Mouse (Mus musculus) right cerebral cortex, adult 2 months (tissue): Measurements from ENCODE around the gene Rspry1.

ENCODE experiments used
- DNase-seq, 2 experiments: peaks; one replicate each; pipeline ENCODE4 v3.0.0; 2021 to 2022; ENCODE audit warnings: low spot score in 2 of 2

Gene Rspry1

DNA sequence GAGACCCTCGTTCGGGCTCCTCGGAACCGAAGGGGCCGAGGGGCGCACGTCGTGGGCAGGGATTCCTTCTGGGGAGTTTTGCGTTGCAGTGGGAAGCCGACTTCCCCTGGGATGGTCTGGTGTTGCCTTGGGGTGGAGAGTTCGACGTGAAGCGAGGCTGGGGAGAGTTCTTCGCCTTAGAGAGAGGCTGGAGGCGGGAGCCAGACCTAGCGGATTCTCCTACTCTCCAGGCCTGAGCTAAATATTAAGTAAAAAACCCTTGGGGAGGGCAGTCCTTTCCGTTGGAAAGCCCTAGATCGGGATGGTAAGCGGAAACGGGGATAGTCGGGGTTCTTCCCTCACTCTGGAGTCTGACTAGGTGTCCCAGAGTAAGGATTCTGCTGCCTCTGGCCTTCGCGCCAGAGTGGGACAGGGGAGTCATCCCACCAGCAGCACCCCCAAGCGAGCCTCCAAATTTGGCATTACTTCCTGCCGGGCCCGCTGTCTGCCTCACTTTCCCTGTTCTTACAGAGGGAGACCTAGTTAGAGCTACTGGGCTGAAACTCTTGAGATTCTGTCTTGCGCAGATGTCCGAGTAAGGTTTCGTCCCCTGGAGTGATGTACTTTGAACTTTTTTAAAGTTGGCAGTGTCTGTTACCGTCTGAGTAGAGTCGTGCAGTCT is 864 bp downstream of the Rspry1 start:
- DNase-seq = peak in 1 of 2 experiments; percentile 16

DNA sequence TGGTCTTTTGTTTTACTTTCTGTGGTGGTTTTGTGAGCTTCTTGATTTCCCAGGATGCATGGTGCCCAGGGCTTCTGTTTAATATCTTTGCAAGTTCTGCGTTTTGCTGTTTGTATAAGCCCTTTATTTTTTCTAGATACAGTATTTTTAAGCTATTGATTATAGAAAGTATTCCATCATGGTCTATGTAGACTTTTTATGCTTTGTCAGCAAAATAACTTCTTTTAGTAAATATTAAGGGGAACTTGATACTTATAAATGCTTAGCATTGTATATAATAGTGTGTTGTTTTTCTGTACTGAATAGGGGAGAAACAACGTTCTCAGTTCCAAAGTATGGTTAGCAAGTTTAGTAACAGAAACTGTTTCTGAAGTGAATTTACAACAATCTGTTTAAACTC is 2.3 kb downstream of the Rspry1 start:
- no peak for DNase-seq

DNA sequence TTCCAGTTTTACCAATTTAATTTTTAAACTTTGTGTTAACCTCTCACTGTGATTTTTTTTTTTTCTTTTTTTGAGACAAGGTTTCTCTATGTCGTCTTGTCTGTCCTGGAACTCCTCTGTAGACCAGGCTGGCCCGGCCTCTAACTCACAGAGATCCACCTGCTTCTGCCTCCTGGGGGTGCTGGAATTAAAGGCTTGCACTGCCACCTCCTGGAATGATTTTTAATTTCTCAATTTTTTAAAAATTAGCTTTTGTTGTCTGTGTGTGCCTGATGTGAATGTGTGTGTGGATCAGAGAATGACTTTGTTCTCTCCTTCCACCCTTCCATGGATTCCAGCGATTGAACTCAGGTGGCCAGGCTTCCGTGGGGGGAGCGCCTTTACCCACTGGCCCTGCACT is 5.3 kb downstream of the Rspry1 start:
- no peak for DNase-seq

DNA sequence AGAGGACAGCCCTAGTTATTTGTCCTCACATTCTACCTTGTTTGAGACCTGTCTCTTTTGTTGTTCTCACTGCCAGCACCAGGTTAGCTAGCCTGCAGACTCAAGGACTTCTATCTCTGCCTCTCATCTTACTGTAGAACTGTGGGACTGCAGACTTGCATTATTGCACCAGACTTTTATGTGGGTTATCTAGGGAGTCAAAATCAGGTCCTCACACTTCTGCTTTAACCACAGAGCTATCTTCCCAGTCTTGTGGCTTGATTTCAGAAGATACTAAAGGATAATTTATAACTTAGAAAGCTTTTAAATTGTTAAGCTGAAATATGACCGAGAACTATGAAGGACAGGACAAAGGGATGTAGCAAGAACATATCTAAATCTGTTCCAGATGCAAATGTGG is 23.1 kb downstream of the Rspry1 start:
- DNase-seq = no peak

DNA sequence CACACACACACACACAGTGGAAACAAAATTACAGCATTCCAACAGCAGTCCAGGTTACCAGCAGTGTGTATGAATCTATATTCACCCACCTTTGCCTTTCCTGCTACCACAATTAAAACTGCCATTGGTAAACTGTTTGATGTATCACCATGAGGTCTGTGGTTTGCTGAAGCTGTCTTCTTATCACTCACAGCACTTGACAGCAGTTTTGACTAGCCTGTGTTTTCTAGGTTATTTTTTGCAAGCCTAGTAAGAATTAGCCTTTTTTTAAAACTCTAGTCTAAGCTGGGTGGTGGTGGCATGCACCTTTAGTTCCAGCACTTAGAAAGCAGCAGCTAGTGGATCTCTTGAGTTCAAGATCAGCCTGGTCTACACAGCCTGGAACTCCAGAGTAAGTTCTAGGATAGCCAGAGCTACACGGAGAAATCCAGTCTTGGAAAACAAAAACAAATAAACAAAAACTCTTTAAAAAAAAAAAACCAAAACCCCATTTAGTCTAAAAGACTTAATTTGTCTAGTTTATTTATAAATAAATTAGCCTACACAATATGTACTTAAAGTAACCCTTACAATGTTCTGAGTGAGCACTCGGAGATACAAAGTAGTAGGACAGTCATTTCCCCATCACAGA is 31.9 kb downstream of the Rspry1 start:
- no peak for DNase-seq

DNA sequence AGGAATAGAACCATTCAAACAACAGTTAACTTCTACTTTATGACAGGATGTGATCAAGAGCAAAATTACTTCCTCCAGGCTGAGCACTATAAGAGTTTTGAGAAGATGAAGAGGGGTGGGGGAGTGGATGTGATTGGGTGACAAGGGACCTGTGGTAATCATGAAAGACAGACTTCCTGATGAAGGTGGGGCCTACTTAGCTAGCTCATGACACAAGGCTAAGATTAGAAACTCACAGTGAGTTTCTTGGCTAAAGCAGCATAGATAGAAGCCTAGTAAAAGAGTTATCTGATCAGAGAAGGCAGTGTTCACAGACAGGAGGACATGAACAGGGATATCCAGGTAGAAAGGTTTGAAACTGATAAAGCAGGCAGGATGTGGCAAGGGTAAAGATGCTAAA is 32.5 kb downstream of the Rspry1 start:
- DNase-seq = no peak

DNA sequence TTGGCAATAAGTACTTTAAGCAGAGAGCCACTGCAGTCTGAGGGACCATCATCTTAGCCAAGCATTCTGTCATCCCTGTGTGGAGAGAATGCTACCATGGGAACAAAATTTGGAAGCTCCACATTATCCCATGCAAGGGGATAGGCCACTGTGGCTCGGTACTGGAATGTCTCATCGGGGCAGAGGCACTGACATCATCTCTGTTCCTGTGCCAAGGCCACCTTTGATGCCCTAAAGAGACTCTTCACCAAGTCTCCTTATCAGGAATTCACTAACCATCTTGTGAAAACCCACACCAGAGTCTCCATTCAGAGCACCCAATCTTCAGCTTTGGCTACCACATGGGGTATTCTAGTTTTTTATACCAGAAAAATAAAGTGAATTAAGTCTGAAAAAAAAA is 39.4 kb downstream of the Rspry1 start:
- no peak for DNase-seq

DNA sequence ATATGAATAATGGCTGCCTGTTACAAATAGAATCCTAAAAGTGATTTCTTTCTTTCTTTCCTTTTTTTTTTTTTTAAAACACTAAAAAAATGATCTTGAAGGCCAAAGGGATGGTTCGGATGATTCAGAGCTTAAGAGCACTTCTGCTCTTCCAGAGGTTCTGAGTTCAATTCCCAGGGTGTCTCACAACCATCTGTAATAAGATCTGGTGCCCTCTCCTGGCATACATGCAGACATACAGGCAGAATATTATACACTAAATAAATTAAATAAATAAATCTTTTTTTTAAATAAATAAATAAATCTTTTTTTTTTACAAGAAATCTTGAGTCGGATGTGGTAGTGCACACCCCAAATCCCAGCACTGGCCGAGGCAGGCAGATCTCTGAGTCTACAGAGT is 40.2 kb downstream of the Rspry1 start:
- no peak for DNase-seq

DNA sequence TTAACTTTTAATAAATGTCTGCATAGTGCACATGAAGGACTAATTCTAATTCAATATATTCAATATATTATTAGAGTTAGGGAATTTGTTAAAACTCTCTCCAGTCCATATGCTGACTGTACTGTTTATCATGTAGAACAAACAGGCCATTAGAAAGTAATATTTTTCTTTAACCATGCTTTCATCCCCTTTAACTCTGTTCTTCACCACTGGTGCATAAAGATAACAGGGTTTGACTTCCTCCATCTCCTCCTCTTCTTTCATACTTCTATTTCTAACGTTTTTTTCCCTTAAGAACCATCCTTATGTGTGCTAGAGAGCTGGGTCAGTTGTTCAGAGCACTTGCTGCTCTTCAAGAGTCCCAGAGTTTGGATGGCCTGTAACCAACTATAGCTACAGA is 43.5 kb downstream of the Rspry1 start:
- DNase-seq = no peak

DNA sequence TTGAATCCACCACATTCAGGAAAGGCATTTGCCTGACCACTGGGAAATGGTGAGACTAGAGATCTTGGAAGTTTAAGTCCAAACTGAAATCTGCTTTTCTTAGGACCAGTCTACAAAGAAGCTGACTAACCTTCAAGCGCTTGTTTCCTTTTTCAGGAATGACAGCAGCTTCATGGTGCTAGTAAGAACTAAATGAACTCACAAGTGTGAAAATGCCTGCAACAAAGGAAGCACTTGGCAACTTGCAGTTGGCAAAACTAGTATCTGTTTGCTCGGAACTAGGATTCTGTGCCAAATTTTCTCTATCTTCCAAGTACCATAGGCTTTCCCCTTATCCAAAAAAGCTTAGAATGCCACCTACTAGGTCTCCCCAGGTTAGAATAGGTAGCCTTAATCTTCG is 44.4 kb downstream of the Rspry1 start:
- peak in 1 of 2 experiments; percentile 17 for DNase-seq

DNA sequence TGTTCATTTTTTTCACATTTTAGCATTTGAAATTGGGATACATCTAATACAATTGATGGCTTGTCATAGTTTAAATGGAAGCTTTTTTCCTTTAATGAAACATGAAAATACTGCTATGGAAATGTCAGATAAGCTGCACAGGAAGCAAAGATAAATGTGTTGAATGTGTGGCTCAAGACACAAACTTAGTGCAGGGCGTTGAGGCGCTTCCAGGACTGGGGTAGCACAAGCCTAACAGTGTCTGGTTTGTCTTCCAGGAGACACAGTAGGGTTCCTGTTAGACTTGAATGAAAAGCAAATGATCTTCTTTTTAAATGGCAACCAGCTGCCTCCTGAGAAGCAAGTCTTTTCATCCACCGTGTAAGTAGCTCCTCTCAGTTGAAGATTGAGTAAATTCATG is 47.8 kb downstream of the Rspry1 start:
- DNase-seq = no peak

DNA sequence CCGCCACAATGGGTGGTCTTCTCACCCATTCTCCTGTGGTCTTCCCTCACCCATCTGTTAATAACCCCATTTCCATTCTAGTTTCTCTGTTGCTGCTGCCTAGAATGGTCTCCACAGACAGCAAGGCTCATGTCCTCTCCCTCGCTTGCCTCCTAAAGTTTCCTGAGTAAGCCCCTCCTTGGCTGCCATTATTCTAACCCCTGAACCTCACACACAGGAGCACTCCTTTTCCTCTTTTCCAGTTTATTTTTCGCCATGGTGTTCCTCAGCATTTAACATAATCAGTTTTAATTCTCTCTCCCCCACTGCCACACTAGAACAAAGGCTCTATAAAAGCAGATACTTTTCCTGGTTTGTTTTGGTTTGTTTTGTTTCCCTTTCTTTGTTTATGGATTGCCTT is 51.2 kb downstream of the Rspry1 start:
- no peak for DNase-seq

DNA sequence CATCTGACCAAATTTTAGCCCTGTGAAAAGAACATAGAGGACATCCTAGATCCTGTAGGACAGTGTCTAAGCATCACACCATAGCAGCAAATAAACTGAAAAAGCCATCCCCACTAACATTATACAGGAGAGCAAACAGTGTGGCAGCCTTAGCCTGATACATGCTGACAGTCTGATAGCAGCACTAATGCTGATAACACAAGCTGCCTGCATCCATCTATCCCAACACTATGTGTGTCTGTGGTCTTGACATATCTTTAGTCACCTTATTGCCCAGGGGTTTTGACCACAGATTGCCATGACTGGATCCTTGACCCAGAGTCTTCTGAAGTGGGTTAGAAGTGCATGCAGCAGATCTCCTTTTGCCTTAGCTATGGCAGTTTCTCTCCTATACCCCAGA is 53.3 kb downstream of the Rspry1 start:
- DNase-seq = no peak

DNA sequence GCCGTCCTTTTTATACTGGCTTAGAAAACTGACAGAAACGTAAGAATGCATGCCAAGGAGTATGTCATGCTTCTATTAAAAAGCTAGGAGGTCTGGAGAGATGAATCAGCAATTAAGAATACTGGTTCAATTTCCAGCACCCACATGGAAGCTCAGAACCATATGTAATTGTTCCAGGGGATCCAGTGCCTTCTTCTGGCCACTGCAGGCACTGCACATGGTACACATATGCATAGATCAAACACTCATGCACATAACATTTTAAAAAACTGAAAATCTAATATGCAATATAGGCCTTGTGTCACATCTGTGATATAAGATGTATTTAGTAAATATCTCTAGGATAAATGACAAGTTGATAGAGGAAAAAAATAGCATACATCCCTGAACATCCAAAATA is 56.3 kb downstream of the Rspry1 start:
- DNase-seq = no peak

DNA sequence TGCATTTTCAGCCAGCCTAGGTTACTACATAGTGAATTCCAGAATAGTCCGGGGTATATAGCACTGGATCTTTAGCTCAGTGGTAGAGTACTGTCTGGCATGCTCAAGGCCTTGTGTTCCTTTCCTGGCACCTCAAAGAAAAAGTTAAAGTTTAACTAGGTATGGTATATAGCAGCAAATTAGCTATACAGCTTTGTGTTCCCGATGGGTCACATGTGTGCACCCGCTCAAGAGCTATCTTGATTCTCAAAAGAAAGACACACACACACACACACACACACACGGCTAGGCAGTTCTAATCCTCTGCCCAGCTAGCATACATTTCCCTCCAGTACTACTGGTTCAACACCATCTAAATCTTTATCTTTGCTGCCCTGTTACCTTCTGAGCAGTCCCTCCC is 58.7 kb downstream of the Rspry1 start:
- DNase-seq = no peak

DNA sequence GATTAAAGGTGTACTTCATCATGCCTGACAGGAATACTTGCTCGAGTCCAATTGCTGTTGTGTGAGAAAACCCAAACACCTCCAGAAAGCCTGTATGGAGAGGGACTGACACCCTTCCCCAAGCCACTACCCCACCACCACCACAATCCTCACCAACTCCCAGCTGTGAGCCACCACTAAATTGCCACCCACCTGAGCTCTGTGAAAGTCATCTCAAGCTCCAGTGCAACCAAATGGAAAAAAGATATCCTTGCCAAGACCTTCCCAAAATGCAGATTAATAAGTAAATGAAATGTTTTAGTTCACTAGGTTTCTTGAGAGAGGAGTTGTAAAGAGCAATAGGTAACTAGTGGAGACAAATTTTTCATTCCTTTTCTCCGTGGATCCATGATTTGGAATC is 63.0 kb downstream of the Rspry1 start:
- no peak for DNase-seq

DNA sequence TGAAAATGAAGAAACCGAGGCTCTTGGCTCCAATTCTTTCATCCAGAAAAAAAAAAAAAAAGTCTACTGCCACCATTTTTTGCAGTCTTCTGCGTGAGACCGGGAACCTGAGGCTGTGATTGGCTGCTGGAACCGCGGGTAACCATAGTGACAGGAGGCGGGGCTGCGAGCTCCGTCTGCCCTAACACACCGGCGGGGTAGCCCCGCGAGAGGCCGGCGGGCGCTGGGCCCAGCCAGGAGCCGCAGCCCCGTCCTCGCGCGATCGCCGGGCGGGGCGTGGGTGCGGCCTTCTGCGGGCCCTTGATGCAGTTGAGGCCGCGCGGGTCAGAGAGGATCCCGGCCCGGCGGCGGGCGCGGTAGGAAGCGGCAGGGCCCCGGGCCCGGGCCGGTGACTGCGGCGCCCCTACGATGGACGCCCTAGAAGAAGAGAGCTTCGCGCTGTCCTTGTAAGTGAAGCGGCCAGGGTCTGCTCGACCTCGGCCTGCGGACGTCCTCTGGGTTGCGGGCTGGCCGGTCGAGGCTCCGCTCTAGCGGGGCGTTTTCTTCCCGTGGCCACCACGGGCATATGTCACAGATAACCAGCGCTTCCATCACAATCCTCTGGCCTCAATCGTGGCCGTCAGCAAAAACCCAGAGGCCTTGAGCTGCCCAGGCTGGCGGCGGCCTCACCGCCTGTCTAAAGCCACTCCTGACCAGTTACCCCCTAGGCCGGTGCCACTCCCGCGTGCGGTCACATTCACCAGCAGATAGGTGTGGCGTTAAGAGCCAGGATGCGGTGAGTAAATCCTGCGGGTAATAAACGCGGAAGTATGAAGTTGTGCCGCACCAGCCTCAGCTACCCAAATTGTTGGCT is 64.9 kb downstream of the Rspry1 start, which contains the start of gene Arl2bp:
Arl2bp (plus strand) TSS at position 145 of the 853 bp plus-strand sequence.
- DNase-seq = peak; percentile 93 to 95

DNA sequence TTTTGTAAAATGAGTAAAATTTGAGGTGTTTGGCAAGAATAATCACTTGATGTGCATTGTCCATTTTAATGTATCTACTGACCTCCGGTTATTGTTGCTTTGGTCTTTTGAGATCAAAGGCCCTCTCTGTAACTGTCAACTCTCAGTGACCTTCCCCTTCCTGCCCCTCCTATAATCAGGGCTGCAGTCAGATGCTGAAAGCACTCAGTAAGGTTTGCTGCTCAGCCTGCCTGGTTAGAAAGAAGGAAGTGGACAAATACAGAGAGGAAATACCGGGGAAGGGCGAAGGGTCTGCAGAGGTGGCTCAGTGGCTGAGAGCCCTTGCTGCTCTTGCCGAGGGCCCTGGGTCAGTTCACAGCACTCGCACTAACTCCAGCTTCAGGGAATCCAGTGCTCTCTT is 72.6 kb downstream of the Rspry1 start:
- DNase-seq = no peak

DNA sequence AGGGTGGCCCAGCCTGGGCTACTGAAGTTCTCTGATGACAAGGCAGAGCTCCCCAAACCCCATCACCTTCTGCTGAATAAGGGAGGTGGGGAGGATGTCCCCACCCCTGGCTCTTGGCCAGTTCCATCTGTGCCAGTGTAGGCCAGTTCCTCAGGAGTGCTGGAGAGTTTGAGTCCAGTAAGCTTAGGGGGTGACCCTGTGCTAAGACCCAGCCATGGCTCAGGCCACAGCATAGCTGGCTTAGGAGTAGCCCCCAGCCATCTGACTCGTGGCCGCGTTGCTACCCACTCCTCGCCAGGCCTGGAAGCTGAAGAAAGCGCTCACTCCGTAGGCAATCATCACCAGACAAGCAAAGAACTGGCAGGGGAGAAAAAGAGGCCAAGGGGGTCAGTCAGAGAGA is 74.2 kb downstream of the Rspry1 start:
- no peak for DNase-seq

DNA sequence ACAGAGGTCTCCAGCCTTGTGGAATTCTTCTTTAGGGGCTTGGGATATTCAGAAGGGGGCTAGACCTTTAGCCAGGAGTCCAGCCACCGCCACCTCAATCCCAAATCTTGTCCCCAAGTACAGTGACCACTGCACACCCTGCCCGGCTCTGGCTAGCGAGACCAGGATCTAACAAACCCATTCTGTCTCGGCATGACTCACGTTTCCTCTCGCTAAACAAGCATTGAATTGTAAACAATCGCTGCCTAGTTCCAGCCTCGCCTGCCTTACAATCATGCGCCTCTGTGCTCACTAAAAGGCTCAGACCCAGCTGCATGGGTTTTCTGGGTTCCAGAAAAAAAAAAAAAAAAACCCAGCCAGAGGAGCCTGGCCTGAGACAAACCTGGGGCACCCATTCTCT is 76.8 kb downstream of the Rspry1 start:
- DNase-seq = peak; percentile 36 to 47

DNA sequence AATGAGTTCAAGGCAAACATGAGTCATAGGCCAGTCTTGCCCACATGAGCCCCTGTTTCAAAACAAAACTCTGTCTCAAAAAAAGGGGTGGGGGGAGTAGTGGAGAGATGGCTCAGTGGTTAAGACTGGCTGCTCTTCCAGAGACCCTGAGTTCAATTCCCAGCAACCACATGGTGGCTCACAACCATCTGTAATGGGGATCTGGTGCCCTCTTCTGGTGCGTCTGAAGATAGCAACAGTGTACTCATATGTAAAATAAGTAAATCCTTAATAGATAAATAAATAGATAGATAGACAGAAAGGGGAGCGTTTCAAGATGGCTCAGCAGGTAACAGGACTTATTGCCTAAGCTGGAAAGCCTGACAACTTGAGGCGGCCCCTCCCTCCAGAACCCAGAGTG is 78.7 kb downstream of the Rspry1 start:
- no peak for DNase-seq

DNA sequence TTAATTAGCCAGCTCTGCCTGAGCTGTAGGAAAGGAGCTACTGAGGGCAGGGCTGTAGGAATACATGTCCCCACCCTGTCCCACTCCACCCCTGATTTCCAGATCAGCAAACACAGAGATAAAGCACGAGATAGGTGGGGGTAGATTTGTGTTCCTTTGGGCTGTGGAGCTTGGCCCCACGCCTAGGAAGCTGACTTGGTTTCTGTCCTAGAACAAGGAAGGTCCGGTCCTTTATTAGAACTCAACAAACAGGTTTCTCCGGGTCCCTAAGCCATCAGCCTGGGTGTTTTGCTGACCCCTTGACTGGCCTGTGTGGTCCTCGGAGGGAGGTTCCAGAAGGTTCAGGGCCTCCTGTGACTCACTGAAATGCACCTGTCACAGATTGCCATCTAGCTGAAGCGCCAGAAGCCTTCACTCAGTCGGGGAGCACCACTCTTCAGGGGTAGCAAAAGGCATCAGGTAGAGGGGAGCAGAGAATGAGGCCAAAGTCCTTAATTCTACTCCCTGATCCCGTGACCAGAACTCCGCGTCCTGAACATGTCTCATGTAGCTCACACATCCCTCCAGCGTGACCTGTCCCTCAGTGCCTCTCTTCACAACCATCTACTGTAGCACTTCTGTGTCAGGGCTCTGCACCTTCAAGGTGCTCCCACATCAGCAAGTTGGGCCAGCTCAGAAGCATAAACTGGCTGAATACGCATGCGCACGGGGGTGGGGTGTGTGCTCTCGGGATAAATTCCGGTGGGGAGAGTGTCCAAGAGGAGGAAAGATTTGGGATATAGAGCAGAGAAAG is 81.2 kb downstream of the Rspry1 start:
- no peak for DNase-seq
